Mouse (Mus musculus) lung, postnatal 10 days (tissue): Measurements from ENCODE around the gene Parl.

Experiments used
- DNase-seq: peaks from one replicate; pipeline ENCODE4 v3.0.0; 2021

Parl gene

DNA sequence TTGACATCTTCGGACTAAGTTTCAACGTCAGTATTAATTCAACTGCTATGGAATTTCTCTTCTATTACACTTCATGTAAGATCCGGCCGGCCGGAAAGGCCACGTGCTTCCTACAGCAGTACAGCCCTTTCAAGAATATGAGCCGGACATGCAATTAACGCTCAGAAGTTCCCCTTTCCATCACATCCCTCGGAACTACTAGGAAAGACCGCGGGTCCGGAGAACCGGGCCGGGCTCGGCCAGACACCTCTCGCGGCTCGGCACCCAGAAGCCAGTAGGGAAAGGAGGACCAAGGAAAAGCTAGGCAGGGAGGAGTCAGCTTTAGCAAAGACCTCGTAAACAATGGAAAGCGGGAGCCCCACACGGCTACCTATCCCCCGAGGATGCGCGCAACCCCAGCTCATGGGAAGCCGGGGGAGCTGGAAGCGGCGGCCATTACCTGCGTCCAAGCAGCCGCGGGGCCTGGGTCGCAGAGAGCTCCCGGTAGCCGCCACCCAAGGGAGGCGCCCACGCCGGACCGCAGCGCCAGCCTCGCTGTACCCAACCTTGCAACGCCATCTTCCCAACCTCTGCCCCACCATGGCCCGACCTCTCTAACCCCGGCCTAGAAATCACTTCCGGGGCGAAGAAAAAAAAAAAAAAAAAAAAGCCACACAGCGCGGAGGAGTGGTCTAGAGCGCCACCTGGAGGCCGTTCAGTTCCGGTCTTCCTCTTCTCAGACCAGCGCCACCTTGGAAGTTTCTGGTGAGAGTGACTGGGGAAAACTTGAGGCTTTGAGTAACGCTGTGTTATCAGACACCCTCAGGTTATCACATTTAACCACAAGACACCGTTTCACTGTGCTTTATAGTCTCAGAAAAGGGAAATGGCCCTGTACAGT is at the start of gene Parl:
Gene Parl, minus strand, starts transcription at position 618 of the 880 bp plus-strand sequence.
- peak; percentile 88 for DNase-seq

DNA sequence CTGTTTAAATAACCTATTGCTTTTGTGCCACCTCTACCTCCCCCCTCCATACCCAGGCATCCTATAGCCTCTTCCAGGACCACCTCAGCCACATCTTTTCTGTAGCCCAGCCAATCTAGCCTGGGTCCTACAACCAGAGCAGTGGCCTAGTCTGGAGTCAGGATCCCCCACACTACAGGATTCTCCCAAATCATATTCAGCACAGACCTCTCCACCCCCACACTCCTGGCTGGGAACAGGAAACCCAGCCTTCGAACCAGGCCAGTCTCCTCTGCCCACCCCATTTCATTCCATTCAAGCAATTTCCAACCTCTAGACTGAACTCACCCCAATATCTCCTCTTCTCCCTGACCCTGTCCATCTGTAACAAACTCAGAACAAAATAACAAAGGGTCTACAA is 43.3 kb upstream of the Parl start:
- no peak for DNase-seq

- DNase-seq: no peak
Observed at GRCm38 (mm10) chr16:20338616-20339015, 36.4 kb upstream of the Parl start.

DNA sequence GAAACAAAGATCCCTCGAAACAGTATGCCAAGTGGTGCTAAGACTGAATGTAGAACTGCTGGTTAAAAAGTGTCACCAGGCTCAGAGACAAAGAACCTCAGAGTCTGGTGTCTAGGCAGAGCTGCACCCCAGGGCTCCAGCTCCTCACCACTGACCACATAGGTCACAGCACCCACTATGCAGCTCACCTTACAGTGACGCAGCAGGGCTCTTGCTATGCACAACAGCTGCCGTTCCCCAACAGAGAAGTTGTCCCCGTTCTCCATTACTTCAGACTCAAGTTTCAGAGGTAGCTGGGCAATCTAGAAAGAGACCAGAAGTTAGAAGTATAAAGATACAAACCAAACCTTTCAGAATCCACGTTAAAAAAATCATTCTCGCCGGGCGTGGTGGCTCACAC is 32.7 kb upstream of the Parl start:
- DNase-seq: no peak

GRCm38 (mm10) chr16:20328306-20328705 is 26.1 kb upstream of the Parl start:
- no peak for DNase-seq

- peak; percentile 44 for DNase-seq
Observed at GRCm38 (mm10) chr16:20325286-20325685, 23.1 kb upstream of the Parl start, which contains the start of gene Cyp2ab1. Gene Cyp2ab1, minus strand, starts transcription at chr16:20325404.

DNA sequence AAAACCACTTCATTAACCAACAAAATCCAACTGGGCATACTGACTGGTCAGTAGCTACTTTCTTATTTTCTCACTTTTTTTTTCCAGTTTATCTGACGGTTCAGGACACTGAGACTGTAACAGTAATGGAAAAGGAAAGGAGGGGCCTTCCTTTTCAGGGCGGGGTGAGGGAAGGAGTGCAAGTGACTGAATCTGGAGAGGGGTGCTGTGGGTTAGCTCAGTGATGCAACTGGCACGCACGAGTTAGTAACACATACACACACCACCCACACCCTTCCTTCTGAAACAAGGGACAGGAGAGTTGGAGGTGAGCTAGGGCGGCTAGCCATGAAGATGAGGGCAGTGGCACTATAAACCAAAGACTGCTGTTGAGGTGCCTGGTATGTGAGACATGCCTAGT is 21.7 kb upstream of the Parl start:
- DNase-seq: peak; percentile 48

DNA sequence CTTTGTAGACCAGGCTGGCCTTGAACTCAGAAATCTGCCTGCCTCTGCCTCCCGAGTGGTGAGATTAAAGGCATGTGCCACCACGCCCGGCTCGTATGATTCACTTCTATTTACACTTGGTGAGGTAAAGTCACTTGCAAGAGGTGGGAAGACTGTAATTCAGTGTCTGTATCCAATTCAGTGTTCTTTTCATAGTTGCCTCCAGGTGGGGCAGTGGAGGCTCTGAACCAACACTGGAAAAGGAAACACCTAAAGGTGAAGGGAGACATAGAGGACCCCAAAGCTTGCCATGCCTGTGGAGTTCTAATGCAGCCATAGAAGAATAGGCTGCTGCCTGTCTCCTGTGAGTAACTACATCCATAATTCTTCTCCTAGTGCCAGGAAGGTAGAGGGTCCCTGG is 20.1 kb upstream of the Parl start:
- no peak for DNase-seq

- no peak for DNase-seq
Observed at GRCm38 (mm10) chr16:20316770-20317169, 14.6 kb upstream of the Parl start.

DNA sequence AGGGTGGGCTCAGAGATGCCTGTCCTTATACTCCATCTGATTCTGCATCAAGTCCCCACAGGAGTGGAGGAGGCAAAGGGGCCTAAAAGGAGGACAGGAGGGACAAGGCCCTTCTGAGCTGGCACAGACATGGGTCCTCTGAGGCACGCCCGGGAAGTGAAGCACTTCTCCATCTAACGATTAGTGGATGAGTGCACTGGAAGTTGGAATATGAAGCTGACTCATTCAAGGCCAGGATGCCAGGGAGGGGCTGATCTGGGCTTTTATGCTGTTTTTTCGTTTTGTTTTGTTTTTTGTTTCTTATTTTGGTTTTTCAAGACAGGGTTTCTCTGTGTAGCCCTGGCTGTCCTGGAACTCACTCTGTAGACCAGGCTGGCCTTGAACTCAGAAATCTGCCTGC is 13.1 kb upstream of the Parl start:
- DNase-seq: no peak

- no peak for DNase-seq
Observed at GRCm38 (mm10) chr16:20312272-20312671, 10.1 kb upstream of the Parl start.

DNA sequence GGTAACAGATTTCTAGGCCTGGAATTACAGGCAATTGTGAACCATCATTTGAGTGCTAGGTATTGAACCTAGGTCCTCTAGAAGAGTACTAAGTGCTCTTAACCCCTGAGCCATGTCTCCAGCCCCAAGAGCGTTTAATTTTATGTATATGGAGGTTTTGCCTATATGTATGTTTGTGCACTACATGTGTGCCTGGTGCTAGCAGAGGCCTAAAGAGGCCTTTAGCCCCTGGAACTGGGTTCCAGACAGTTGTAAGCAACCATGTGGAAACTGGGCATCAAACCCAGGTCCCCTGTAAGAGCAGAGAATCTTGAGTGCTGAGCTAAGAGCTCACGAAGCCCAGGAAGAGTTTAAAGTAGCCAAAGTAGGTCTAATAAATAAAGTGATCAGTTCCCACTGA is 2.1 kb downstream of the Parl start:
- DNase-seq: no peak

- no peak for DNase-seq
Observed at GRCm38 (mm10) chr16:20280238-20280637, 21.9 kb downstream of the Parl start.

GRCm38 (mm10) chr16:20279395-20279794 is 22.8 kb downstream of the Parl start:
- no peak for DNase-seq

GRCm38 (mm10) chr16:20272994-20273393 is 29.2 kb downstream of the Parl start:
- no peak for DNase-seq

DNA sequence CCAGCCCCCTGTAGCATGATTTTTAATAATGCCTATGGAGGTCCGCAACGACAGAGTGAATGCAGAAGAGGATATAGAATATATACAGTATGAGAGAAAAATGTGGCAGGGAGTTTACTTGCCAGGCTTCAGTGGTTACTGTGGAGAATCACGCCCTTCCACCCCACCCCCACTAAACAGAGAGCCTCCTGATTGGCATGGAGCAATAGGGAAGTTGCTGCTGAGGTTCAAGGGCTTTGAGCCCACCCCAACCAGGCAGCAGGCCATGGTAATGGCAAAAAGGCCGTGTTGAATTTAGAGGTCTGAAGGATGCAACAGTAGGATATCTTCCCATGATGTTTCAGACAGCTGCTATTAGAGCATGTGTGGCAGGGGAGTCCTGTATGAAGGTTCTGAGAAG is 30.8 kb downstream of the Parl start:
- DNase-seq: no peak

DNA sequence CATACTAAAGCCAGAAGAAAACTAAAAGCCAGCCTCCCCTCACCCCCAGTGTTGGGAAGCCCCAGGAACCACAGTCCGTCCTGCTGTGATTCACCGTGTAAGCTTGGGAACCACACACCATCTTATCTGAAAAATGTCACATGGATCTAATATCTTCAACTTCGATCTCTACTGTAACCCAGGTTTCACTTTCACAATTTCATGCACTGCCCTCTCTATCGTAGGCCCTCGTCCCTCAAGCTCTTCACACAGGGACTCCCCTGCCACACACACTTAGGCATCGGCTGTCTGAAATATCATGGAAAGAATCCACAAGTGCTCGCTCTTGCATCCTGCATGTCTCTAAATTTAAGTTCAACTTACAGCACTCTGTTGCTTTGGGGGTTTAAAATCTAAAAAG is 37.1 kb downstream of the Parl start:
- DNase-seq: no peak

DNA sequence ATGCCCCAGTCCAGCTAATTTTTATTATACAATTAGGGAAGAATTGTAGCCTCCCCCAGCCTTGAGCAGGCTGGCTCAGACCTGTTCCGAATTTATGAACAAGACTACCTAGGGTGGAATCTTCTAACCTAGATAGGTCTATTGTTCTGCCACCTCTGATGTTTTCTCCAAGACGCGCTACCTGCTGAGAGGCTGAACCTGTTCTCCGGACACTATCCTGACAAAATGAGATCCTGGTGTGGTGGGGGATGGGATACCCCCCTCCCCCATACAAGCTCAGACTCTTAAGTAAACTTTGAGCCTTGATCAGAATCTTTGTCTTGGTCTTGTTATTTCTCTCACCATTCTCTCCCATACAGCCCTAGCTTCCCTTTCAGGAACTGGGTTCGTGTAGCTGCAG is 44.3 kb downstream of the Parl start:
- no peak for DNase-seq

GRCm38 (mm10) chr16:20248442-20249174 is 53.6 kb downstream of the Parl start:
- DNase-seq: no peak

DNA sequence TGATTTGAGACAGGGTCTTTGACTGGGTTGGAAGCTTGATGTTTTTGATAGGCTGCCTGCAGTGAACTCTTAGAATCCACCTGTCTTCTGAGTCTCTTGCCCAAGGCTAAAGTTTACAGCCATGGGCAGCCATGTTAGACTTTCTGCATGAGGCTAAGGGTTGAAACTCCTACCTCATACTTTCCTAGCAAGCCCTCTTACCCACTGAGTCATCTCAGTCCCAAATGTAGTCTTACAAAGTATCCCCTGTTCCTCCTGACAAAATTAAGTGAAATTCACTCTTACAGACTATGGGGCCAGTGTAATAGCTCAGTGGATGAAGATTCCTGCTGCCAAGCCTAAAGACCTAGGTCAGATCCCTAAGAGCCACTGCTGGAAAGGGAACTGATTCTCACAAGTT is 55.1 kb downstream of the Parl start:
- DNase-seq: no peak

DNA sequence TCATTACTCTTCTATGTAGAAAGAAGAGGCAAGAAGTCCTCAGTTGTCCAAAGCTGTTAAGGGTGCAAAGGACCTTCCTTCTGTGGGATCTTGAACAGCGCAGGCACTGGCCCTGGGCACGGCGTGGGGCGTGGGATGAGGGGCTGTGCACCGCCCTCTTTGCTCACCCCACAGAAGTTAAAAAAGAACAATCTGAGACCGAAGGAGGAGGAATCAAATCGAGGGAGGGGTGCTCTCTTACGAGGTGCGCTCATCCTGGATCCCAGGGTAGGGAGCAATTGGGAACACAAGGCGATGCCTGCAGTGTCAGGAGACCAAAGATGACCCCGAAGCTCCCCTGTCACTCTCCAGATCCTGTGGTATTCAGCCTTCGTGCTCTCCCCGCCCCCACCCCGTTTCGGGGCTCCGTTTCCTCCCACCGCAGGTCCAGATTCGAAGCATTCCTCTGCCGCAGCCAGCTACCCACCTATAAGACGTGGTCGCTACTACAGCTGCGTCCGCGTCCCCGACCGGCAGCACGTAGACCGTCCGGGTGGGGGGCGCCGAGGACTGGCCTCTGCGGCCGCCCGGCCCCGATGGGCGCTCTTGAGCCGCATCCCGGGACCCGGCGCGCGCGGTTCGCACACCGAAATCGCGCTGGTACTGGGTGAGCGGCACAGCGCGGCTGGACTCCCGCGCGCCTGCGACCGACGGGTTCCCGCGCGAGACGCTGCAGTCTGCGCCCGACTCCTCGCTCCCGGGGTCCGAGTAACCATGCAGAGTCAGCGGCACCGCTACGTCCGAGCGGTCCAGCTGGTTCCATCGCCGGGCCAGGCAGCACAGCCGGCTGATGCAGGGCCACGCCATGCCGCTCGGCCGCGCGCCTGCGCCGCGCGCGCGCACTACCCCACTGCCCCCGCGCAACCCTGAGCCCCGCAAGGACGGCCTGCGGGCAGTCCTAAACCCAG is 61.4 kb downstream of the Parl start, which contains the start of gene Map6d1:
Gene Map6d1, minus strand, starts transcription at position 891 of the 947 bp plus-strand sequence.
- peak; percentile 33 for DNase-seq

DNA sequence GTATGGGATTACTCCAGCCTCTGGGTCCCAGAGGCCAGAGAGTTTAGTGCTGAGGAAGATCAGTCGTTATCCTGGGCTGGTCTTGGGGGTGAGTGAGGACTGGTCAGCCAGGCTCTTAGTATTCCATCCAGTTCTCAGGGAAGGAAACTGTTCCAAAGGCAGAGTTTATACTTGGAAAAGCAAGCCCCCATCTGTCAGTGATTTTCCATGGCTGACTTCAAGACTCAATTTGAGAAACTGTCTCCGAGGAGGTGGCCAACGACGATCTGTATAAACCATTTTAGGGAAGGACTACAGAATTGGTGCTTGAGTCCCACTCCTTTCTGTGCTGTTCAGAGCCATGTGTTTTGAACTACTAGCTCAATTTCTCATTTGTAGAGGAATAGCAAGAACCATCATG is 63.5 kb downstream of the Parl start:
- no peak for DNase-seq

GRCm38 (mm10) chr16:20237426-20237825 is 64.8 kb downstream of the Parl start:
- DNase-seq: no peak
